Mouse (Mus musculus): Measurements from ENCODE around the gene B9d2.

Gene B9d2

GRCm38 (mm10) chr7:25729396-25729795 is 48.8 kb downstream of the B9d2 start:
- intact Hi-C loops (cut with DNase I), result no loop called here

GRCm38 (mm10) chr7:25729862-25730261 is 49.3 kb downstream of the B9d2 start:
- intact Hi-C loops (cut with DNase I), result no loop called here

GRCm38 (mm10) chr7:25731294-25732055 is 50.9 kb downstream of the B9d2 start:
- intact Hi-C loops (cut with DNase I), result no loop called here

- intact Hi-C loops (cut with DNase I), result no loop called here
Observed at GRCm38 (mm10) chr7:25734991-25735390, 54.4 kb downstream of the B9d2 start.
